Mouse (Mus musculus) heart, embryonic 10.5 days (tissue): ENCODE results near the gene Pax7. TPM values are rescaled to one million over a fixed set of nuclear protein-coding genes. Genes with fewer than 3 reads are reported as not detected.

ENCODE experiments used
- DNase-seq: peaks from one replicate; pipeline ENCODE4 v3.0.0-alpha.2; 2017; ENCODE audit warnings: low spot score
- H3K27ac ChIP-seq: fragments of 300-500 bp; sonication (generic); 2 replicates; pipeline ENCODE4 v1.5.1; 2016; ENCODE audit warnings: mild to moderate bottlenecking
- H3K27me3 ChIP-seq: fragments of 300-500 bp; sonication (generic); 2 replicates; pipeline ENCODE4 v1.6.1; 2016; ENCODE audit warnings: mild to moderate bottlenecking; ENCODE audit not compliant: poor library complexity, insufficient read depth, severe bottlenecking
- H3K36me3 ChIP-seq: fragments of 300-500 bp; sonication (generic); 2 replicates; pipeline ENCODE4 v1.6.1; 2016; ENCODE audit warnings: mild to moderate bottlenecking, moderate library complexity
- H3K4me1 ChIP-seq: fragments of 300-500 bp; sonication (generic); 2 replicates; pipeline ENCODE4 v1.6.1; 2016; ENCODE audit warnings: mild to moderate bottlenecking
- H3K4me3 ChIP-seq: fragments of 300-500 bp; sonication (generic); 2 replicates; pipeline ENCODE4 v1.5.1; 2016; ENCODE audit warnings: mild to moderate bottlenecking, moderate library complexity
- H3K9me3 ChIP-seq: fragments of 300-500 bp; sonication (generic); 2 replicates; pipeline ENCODE4 v1.6.1; 2016; ENCODE audit warnings: mild to moderate bottlenecking, moderate library complexity
- WGBS: fragments of 180-500 bp; shearing (Covaris S2); methylation state at CpG from one replicate; pipeline ENCODE4 v1.1.7; 2016; 5-methylcytosine and 5-hydroxymethylcytosine counted together
- polyA plus RNA-seq: library from polyadenylated mRNA; unstranded; fragments of >200 nt; fragmentation: Nextera tagmentation; extraction: Ambion mirVana; gene quantifications from 2 replicates; pipeline ENCODE4 v1.2.1, GENCODE M21; 2016

Gene Pax7
- polyA plus RNA-seq, 1 experiment from 2014 or later = 0.03 TPM

DNA sequence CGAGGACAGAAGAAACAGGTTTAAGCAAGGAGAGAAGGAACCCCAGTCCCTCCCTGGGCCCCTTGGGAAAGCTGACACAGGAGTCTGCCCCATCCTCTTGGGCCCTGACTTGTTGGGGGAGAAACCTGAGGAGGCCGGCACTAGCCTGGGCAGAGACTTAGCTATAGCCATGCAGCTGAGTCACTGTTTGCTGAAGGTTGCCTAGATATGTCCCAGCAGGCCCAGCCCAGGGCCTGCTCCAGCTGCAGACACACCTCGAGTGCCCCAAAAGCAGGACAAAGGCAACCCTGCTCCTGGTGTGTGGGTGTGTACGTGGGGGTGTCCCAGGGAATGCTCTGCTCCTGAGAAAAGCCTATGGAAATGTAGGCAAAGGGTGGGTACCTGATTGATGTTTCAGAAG is 36.0 kb downstream of the Pax7 start:
- Histone ChIP-seq H3K4me3 (no peak overlapping the region), H3K36me3 (no peaks in the 10 kb centered on the region), H3K9me3 (no peaks in the 10 kb centered on the region), H3K27me3 (peaks cover 97% of the 10 kb centered on the region), H3K27ac (no peak overlapping the region), H3K4me1 (no peaks in the 10 kb centered on the region)
- no peak for DNase-seq
- WGBS = 38% methylated on average over 4 of the region's 4 CpGs

- Histone ChIP-seq H3K27me3 (peaks cover 97% of the 10 kb centered on the region), H3K9me3 (no peaks in the 10 kb centered on the region), H3K36me3 (no peaks in the 10 kb centered on the region), H3K27ac (no peak overlapping the region), H3K4me1 (peaks cover 5% of the 10 kb centered on the region; the same call in 1 of the 2 replicates), H3K4me3 (no peak overlapping the region)
- DNase-seq = no peak
- WGBS = 31% methylated on average over 9 of the region's 9 CpGs
Observed at GRCm38 (mm10) chr4:139796115-139796514, 37.2 kb downstream of the Pax7 start.

DNA sequence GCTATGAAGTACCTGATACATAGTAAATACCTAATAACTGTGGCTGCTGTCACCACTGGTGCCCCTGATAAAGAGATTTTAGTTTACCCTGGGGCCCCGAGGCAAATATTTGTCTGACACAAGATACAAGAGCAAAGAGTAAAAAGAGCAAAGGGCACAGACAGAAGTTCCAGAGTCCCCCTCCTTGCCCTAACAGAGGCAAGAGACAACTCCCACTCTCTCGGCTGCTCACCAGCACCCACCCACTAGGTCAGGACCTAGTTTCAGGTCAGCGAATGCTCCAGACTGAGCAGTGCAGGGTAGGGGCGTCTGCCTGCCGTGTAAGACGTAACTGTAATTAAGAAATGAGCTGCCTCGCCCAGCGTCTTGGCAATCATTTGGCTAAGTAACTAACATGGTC is 42.2 kb downstream of the Pax7 start:
- H3K36me3 ChIP-seq = no peaks in the 10 kb centered on the region
- no peak overlapping the region for H3K4me3 ChIP-seq
- H3K27me3 ChIP-seq = peaks cover 97% of the 10 kb centered on the region
- no peaks in the 10 kb centered on the region for H3K9me3 ChIP-seq
- no peak overlapping the region for H3K27ac ChIP-seq
- WGBS = 49% methylated on average over 8 of the region's 8 CpGs
- peaks cover 5% of the 10 kb centered on the region; the same call in 1 of the 2 replicates for H3K4me1 ChIP-seq
- no peak for DNase-seq

GRCm38 (mm10) chr4:139789772-139790171 is 43.6 kb downstream of the Pax7 start:
- Histone ChIP-seq H3K9me3 (no peaks in the 10 kb centered on the region), H3K36me3 (no peaks in the 10 kb centered on the region), H3K4me3 (no peak overlapping the region), H3K4me1 (peaks cover 5% of the 10 kb centered on the region; the same call in 1 of the 2 replicates), H3K27ac (no peak overlapping the region), H3K27me3 (peaks cover 98% of the 10 kb centered on the region)
- no peak for DNase-seq
- 71% methylated on average over 7 of the region's 7 CpGs for WGBS

- Histone ChIP-seq H3K9me3 (no peaks in the 10 kb centered on the region), H3K4me1 (no peaks in the 10 kb centered on the region), H3K27ac (no peak overlapping the region), H3K27me3 (peaks cover 98% of the 10 kb centered on the region), H3K36me3 (no peaks in the 10 kb centered on the region), H3K4me3 (no peak overlapping the region)
- DNase-seq = no peak
- 54% methylated on average over 9 of the region's 9 CpGs for WGBS
Observed at GRCm38 (mm10) chr4:139782926-139783467, 50.3 kb downstream of the Pax7 start.

DNA sequence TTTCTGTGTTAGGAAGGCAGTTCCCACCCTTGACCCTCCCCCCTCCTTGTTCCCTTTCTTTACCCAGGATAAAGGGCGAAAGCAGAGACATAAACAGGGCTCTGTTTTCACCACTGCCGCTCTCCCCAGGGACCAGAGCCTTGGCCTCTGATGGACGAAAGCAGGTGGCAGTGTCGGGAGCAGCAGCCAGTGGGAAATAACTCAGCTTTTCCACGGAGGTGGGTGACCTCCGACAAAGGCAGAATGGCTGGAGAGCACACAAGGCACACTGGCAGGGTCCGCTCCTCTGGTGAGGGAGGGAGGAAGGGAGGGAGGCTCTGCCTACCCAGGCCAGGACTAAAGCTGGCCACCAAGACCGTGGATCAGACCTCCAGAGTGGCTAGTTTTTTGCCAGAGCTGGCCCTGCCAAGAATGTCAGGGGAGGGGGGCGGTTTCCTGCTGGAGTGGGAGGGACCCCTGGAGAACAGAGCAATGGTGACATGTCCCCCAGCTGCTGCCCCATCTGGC is 62.1 kb downstream of the Pax7 start:
- H3K4me3 ChIP-seq = no peak overlapping the region
- H3K4me1 ChIP-seq = peaks cover 30% of the 10 kb centered on the region
- no peak overlapping the region for H3K27ac ChIP-seq
- no peaks in the 10 kb centered on the region for H3K9me3 ChIP-seq
- WGBS = 15% methylated on average over 9 of the region's 9 CpGs
- peaks cover 91% of the 10 kb centered on the region for H3K27me3 ChIP-seq
- no peak for DNase-seq
- no peaks in the 10 kb centered on the region for H3K36me3 ChIP-seq

DNA sequence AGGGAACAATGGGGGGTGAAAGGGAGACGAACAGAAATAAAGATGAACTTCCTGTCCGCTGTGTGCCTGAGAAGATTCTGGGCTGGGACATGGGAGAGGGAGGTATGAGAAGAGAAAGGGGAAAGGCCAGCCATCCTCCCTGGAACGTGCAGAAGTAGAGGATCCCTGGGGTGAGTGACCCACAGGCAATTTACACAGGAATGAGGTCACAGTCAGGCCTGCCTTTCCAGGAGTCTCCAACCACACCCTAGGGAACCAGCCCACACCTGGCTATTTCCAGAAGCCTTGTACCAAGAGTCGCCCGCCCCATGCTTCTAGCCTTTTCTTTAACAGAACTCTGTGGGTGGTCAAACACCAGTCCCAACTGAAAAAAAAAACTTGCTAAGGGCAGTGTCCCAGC is 65.5 kb downstream of the Pax7 start:
- 11% methylated on average over 5 of the region's 5 CpGs for WGBS
- Histone ChIP-seq H3K4me1 (peaks cover 30% of the 10 kb centered on the region), H3K27ac (no peak overlapping the region)

GRCm38 (mm10) chr4:139767115-139767718 is 66.1 kb downstream of the Pax7 start:
- H3K36me3 ChIP-seq = no peaks in the 10 kb centered on the region
- no peaks in the 10 kb centered on the region for H3K9me3 ChIP-seq
- 2% methylated on average over 18 of the region's 18 CpGs for WGBS
- DNase-seq = no peak
- H3K27me3 ChIP-seq = peaks cover 100% of the 10 kb centered on the region
- H3K4me1 ChIP-seq = peaks cover 30% of the 10 kb centered on the region
- H3K4me3 ChIP-seq = no peak overlapping the region
- H3K27ac ChIP-seq = no peak overlapping the region

More for the DNA sequence above, 65.5 kb downstream of the Pax7 start:
- Histone ChIP-seq H3K36me3 (no peaks in the 10 kb centered on the region), H3K4me3 (no peak overlapping the region), H3K27me3 (peaks cover 100% of the 10 kb centered on the region), H3K9me3 (no peaks in the 10 kb centered on the region)
- DNase-seq = no peak

- WGBS = 5% methylated on average over 13 of the region's 13 CpGs
- Histone ChIP-seq H3K9me3 (no peaks in the 10 kb centered on the region), H3K4me3 (no peak overlapping the region), H3K36me3 (no peaks in the 10 kb centered on the region), H3K27me3 (peaks cover 100% of the 10 kb centered on the region), H3K4me1 (peaks cover 31% of the 10 kb centered on the region), H3K27ac (no peak overlapping the region)
- DNase-seq = no peak
Observed at GRCm38 (mm10) chr4:139761911-139762310, 71.4 kb downstream of the Pax7 start.

- peaks cover 100% of the 10 kb centered on the region for H3K27me3 ChIP-seq
- no peak overlapping the region for H3K27ac ChIP-seq
- H3K4me1 ChIP-seq = peaks cover 30% of the 10 kb centered on the region
- no peaks in the 10 kb centered on the region for H3K36me3 ChIP-seq
- no peak overlapping the region for H3K4me3 ChIP-seq
- 47% methylated on average over 11 of the region's 11 CpGs for WGBS
- H3K9me3 ChIP-seq = no peaks in the 10 kb centered on the region
- DNase-seq = no peak
Observed at GRCm38 (mm10) chr4:139760736-139761135, 72.6 kb downstream of the Pax7 start.

GRCm38 (mm10) chr4:139758512-139759340 is 74.6 kb downstream of the Pax7 start:
- Histone ChIP-seq H3K4me3 (0 out of 2 replicates have a peak overlapping the region, but pooled peaks have one; percentile 27), H3K27ac (no peak overlapping the region), H3K9me3 (no peaks in the 10 kb centered on the region), H3K27me3 (peaks cover 100% of the 10 kb centered on the region), H3K4me1 (peaks cover 36% of the 10 kb centered on the region), H3K36me3 (no peaks in the 10 kb centered on the region)
- no peak for DNase-seq
- WGBS = 10% methylated on average over 17 of the region's 17 CpGs

DNA sequence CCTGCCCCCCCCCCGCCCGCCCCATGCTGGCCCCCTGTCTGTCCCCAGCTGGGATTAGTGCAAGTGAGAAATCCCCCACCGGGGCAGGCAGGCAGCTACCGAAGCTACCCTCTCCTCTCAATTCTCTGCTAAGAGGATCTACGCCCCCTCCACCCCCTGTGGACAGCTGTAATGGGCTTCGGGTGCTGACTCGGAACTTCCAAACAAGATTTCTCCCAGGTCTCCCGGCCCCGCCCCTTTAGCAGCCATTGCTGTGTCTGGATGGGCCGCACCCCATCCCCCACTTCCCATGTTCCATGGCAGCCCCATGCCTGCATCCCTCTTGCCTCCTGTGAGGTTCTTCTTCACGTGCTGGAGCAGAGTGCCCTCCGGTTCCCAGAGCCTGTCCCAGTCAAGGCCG is 76.4 kb downstream of the Pax7 start:
- Histone ChIP-seq H3K27ac (no peak overlapping the region), H3K4me3 (no peak overlapping the region), H3K36me3 (no peaks in the 10 kb centered on the region), H3K4me1 (peaks cover 35% of the 10 kb centered on the region), H3K27me3 (peaks cover 100% of the 10 kb centered on the region), H3K9me3 (no peaks in the 10 kb centered on the region)
- DNase-seq = no peak
- 4% methylated on average over 11 of the region's 13 CpGs for WGBS

DNA sequence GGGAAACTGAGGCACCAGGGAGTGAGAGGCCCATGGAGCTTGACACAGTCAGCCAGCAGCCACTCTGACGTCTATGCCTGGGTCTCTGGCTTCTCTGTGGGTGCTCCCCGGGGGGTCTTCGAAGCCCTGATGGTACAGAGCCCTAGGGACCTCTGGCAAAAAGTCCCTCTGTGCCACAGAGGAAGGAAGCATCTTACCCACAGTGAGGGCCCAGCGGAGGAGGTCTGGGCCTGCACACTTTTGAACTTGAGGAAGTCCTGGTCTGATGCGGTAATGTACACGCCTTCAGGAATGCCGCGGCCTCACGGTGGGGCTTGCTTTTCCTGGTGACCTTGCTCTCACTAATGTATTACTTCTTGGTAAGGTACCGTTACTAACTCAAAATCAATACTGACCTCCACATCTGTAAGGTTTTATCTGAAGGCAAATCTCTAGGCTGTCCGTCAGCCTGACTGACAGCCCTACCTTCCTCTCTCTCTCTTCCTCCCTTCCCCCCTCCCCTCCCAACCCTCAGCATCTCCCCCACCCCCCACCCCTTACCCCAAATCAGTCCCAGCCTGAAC is 79.1 kb downstream of the Pax7 start:
- no peak overlapping the region for H3K4me3 ChIP-seq
- H3K27ac ChIP-seq = no peak overlapping the region
- H3K27me3 ChIP-seq = peaks cover 85% of the 10 kb centered on the region
- WGBS = 17% methylated on average over 11 of the region's 11 CpGs
- no peaks in the 10 kb centered on the region for H3K36me3 ChIP-seq
- DNase-seq = no peak
- no peaks in the 10 kb centered on the region for H3K9me3 ChIP-seq
- H3K4me1 ChIP-seq = peaks cover 29% of the 10 kb centered on the region
